Mouse (Mus musculus) spleen, embryonic (tissue): ENCODE results near the gene Dnajb1.

Source experiments
- CTCF ChIA-PET: fragments of 350-600 bp; sonication (Branson Sonifier 250); formaldehyde crosslinking; loops from one replicate; lab custom pipeline; 2022; lab: Charles Lee

The Dnajb1 gene

DNA sequence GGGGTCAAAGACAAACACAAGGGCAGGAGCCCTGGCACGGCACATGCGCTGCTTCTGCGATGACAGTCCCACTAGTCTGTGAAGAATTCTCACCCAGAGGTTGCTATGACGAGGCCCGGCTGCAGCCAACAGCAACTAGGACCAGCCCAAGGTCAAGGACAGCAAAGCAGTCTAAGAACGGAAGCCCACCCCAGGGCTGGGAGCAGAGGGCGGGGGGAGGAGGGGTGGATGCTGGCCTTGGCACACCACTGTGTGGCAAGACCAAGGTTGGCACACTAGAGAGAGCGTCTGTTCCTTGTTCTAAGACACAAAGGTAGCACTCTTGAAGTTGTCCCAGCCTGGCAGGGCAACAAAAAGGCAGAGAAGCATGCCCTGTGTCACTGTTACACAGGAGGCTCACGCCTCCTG, 30.6 kb upstream of the Dnajb1 start:
- CTCF ChIA-PET: no interaction called here

DNA sequence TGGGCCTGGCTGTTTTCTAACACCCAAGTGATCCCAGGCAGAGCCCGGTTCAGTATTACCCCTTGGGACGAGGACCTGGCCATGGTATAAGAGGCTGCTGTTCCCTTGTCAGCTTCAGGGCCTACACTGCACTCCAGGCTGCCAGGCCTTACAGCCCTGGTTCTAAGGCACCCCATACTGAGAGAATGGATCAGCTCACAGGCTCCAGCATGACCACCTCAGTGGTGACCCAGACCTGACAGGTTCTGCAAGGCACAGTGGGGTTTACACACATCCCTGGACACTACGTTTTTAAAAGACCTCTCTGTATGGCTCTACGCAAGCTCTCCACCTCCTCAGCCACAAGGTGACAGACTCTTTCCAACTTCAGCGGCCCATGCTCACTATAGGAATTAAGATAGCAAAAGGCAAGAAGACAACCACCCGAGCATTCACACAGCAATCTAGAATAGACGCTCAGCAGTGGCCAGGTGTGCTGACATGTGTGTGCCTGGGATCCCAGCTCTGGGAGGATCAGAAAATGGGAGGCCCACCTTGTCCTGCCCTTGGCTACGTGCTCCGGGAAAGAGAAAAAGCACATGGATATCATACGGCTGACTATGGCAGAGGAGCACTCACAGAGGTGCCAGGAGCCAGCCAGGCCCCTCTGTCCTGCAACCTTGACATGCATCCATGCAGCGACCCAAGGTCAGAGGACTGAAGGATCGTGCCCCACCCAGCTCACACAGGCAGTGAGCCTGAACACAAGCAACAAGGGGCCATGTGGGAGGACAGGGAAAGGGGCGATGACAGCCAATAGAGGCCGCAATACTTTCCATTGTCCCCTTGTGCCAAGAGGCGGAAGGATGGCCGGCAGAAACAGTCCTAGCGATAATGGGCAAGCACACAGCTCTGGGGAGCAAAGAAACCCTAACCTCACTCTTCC, 29.6 kb upstream of the Dnajb1 start:
- CTCF ChIA-PET: no interaction called here

DNA sequence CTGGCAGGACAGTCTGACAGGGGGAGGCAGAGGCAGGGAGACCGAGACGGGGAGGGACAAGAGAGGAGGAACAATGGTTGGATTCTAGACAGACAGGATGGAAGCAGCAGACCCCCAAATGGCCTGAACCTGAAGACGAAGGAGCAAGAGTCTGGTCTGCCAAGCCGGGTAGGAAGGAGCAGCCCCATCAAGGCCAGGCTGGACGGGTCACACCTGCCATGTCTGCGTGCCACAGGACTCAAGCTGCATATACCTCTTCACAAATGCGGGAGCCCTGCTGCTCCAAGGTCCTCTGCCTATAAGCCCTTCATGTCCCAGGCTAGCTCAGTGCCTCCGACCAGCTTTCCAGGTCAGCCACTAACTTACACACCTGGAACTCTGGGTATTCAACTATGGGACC, 28.3 kb upstream of the Dnajb1 start:
- CTCF ChIA-PET: no interaction called here

DNA sequence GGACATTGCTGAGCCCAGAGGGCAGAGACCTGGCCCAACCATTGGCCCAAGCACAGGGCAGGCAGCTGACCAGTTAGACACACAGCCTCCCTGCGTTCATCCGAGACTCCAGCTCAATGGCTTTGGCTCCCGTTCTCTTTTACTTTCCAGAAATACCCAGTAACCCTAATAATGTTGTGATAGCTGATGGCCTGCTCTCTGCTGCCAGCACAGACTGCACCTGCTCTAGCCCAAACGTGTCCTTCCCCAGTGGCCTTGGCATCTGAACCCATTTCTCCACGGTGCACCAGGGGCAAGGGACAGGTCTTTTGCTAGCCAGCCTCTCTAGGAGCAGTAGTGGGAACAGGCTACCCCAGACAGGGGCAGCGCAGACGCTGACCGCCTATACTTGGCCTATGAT, 27.2 kb upstream of the Dnajb1 start:
- CTCF ChIA-PET: interaction anchor here (0.5 to 0.6 kb wide), 2 partner anchors 64 to 438 kb away, joined by 3 to 5 read pairs; no protein-coding TSS in a partner anchor

DNA sequence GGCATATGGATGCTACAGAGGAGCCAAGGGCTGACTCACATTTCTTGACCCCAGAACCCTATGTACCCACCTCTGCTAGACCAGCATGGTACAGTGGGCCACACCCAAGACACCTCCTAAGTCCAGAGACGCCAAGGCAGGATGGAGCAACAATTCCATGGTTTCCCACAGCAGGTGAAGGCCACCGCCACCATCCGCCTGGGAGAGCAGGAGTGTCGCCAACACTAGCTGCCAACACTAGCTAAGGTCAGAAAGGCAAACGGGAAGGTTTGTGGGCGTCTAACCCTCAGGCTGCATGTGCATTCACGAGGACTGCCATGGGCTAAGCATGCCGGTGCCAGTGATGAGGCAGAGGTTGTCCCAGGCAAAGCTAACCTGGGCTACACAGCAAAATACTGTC, 25.8 kb upstream of the Dnajb1 start:
- CTCF ChIA-PET: interaction anchor here (0.7 kb wide), 1 partner anchor 16 kb away, joined by 3 read pairs; the partner anchor contains the start of gene Ndufb7

DNA sequence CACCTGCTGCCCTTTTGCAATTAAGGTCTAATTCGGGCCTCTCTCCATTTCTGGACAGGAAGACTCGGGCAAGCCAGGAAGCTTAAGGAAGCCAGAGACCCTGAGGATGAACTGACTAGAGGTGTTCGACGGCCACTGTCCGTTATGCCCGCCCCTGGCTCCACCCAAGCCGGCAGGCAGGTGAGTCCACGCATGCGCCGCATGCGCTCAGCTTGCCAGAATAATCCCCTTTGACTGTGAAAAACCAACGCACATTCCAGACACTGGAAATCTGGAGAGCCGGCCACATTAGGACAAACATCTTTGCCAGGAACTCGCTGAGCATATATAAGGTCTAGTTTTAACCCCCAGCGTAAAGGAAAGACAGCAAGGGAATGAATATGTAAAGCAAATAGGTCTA, 24.8 kb upstream of the Dnajb1 start:
- CTCF ChIA-PET: no interaction called here

DNA sequence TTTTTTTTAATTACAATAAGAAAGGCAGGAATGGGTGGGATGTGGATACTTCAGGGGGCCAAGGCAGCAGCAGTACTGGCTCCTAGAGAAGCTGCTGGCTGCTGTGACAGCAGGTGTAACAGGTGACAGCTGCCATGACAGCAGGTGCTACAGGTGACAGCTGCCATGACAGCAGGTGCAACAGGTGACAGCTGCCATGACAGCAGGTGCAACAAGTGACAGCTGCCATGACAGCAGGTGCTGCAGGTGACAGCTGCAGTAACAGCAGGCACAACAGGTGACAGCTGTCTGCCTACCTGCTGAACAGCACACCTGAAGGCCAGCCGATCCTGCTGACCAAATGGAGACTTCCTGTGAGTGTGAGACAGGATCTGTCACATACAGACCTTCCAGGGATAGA, 23.2 kb upstream of the Dnajb1 start:
- CTCF ChIA-PET: no interaction called here

DNA sequence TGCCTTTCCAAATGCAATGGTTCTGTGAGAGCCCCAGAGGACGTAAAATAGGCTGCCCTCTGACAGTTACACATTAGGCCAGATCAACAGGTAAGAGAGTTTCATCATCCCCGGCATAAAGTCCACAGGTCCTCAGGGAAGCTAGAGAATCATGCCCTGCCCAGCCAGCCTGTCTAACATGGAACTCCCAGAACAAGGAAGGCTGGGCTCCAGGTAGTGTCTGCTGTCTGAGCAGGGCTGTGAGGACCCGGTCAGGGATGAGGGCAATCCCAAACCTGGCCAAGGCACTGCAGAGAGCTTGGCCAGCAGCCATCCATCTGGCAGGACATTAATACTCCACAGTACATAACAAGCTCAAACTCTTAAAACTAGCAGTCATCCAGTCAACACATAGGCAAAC, 22.7 kb upstream of the Dnajb1 start:
- CTCF ChIA-PET: no interaction called here

DNA sequence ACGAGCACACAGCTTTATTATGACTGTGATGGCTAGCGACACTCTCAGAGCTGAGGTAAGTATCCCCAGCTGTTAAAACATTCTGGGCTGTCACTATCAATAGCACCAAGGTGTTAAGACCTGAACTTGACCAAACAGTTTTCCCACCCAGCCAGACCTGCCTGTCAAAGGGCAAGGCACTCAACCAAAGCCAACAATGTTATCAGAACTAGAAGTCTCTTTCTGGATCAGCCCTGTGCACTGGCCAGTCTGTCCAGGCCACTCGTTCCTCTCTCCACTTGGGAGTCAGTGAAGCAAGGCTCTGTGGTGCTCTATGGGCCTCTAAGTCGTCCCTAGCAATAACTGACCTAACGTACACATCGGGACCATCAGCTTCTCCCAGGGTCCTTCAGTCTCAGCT, 20.3 kb upstream of the Dnajb1 start:
- CTCF ChIA-PET: no interaction called here

DNA sequence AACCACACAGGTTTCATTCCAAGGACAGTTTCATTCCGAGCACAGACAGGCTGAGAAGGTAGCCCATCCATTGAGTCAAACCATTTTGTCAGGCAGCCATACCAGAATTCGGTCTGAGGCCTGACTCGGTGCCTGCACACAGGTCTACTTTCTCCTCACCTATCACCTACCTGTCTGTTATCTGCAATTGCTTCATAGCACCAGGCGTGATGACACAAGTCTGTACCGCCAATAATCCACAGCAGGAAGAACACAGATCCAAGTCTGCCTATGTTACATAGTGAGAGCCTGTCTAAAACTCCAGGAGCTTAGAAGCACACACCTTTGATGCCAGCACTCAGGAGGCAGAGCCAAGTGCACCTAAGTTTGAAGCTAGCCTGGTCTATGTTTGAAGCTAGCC, 19.1 kb upstream of the Dnajb1 start:
- CTCF ChIA-PET: no interaction called here

DNA sequence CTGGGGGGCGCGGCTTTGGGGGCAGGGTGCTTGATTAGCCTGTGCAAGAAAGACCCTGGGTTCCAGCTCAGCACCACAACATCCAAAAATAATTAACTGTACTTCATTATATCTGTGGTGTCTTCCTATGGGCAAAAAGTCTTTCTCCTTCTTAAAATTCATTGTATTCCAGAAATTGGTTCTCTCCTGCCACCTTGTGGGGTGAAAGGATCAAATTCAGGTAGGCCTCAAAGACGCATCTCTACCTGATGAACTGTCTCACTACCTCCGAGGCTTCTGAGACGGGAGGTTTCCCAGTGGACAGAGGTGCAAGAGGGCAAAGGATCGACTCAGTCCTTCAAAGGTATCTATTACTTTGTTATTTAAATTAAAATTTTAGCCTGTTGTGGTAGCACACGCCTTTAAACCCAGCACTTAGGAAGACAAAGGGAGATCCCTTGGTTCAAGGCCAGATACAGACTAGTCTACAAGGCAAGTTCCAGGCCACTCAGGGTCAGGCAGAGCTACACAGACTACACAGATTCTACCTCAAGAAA, 17.4 kb upstream of the Dnajb1 start:
- CTCF ChIA-PET: interaction anchor here (0.7 kb wide), 1 partner anchor 158 kb away, joined by 3 read pairs; no protein-coding TSS in a partner anchor

DNA sequence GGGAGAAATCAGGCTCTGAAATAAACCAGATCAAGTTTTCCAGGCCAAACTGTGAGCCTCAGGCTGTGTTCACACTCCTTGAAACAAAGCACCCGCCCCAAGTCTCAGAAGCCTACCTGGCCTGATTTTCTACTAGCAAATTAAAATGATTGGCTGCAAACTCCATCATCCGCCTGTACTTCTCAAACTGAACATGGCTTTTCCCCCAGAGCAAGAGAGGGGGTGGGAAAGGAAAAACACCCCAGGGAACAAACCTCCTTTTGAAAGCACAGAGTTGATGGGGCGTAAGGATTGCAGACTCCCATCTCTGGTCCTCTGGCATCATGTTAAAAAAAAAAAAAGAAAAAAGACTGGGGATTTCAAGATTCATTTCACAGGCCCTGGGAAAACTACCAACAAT, 15.3 kb upstream of the Dnajb1 start:
- CTCF ChIA-PET: interaction anchor here (0.7 kb wide), 3 partner anchors 143 to 1194 kb away, joined by 3 to 4 read pairs (median 3); partner anchors contain the start of gene Prkaca

DNA sequence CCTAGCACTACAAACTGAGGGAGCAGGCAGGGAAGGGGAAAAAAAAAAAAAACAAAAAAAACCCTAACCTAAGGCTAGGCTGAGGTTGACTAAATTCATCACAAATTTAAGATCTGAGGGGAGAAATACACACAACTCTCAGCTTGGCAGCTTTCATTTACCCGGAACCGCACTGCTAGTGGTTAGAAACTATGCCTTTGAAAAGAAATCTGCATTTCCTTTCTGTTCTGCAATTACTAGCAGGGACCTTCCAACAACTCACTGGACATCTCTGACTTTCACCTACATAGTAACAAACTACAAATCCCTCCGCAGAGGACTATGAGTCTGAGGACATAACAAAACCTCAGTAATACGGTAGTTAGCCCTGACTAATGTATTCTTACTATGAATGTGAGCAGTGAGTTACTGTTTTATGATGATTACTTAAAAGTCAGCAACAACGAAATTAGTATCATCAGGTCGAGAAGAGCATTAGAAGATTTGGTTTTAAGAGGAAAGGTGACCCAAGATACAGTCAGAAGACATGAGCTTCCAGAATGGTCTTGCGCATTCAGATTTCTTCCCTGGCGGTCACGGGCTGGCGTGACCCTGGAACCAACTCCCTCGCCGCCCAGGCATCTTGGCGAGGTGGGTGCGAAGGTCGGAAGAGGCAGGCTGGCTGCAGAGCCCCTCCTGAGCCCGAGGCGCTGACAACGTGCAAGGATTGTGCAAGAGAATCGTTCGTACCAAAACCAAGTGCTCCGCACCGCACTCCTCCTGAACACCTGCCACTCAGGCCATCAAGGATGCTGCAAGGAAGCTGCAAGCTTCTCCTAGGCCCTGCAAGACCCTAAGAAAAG, 14.4 kb upstream of the Dnajb1 start:
- CTCF ChIA-PET: interaction anchor here (0.7 kb wide), 3 partner anchors 144 to 1195 kb away, joined by 3 to 4 read pairs (median 3); partner anchors contain the start of gene Prkaca

DNA sequence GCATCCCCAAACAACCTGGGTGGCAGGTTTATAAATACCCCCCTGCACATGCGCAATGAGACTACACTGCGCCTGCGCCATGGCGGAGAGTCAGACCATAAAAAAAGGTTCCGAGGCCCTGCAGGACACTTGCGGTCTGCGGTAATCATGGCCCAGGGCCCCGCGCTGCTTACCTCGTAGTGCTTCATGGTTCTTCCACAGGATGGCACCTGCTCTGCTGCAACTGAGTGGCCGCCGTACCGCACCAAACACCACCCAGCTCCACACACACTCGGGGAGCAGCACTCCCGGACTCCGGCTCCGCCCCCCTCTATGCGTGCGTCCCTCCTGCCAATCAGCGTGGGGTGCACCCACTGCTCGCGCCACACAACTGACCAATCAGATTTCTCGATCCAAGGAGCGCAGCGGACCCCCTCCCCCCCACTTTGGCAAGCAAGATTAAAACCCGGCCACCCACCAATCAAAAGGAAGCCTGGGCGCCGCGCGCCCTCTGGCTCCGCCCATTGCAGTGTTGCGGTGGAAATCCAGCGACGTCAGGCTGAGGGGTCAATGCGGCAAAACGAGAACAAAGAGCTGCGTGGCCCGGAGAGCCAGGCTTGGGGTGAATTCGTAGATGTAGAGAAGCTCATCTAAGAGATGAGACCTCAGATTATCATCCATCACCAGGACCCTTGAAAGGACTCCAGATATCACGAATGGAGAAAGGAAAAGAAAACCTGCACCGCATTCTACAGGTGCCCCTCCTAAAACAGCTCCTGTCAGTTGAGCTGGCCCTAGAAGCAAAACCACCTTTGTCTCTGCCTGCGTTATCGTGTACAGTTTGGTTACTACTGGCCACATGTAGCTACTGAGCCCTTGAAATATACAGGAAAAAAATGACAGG, 13.6 kb upstream of the Dnajb1 start:
- CTCF ChIA-PET: interaction anchor here (0.6 to 1.0 kb wide), 3 partner anchors 11 to 24 kb away, joined by 3 to 4 read pairs (median 3); no protein-coding TSS in a partner anchor

DNA sequence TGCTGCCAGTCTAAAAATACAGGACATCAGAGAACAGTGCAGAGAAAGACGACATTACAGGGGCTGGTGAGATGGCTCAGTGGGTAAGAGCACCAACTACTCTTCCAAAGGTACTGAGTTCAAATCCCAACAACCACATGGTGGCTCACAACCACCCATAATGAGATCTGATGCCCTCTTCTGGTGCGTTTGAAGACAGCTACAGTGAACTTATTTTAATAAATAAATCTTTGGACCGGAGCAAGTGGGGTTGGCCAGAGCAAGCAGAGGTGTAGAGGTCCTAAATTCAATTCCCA, 13.0 kb upstream of the Dnajb1 start:
- CTCF ChIA-PET: interaction anchor here (0.6 to 1.0 kb wide), 3 partner anchors 11 to 25 kb away, joined by 3 to 4 read pairs (median 3); no protein-coding TSS in a partner anchor

DNA sequence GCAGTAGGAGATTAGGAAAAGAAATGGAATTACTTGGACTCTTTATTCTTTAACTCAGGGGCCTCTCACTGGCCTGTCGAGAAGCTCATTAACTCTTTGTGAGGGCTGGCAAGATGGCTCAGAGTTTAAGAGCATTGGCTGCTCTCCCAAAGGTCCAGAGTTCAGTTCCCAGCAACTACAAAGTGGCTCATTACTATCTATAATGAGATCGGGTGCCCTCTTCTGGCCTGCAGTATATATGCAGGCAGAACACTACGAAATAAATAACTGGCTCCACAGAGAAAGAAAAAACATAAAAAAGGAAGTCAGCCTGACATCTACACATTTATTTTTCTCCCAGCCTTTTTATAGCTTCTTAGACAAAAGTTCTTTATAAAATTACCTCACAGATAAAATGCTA, 11.6 kb upstream of the Dnajb1 start:
- CTCF ChIA-PET: interaction anchor here (0.6 kb wide), 1 partner anchor 10 kb away, joined by 3 read pairs; no protein-coding TSS in a partner anchor

DNA sequence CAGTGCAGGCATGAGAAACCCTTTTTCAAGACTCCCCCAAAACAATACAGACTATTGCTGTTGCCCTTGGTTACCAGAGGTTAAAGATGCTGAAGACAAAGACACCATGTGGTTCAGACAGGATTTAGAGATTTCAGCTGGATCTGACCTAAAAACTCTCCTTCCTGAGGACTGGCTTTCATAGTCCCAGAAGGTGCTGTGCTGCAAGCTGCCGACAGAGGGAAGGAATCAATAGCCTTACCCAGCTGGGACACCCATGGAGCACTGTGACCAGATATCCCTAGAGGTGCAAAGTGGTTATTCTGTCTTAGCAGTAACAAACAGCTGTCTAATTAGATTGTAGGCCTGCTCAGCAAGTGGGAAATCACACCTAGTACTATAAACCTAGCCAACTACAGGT, 9.8 kb upstream of the Dnajb1 start:
- CTCF ChIA-PET: interaction anchor here (0.6 kb wide), 2 partner anchors 274 to 372 kb away, joined by 5 to 9 read pairs; no protein-coding TSS in a partner anchor

DNA sequence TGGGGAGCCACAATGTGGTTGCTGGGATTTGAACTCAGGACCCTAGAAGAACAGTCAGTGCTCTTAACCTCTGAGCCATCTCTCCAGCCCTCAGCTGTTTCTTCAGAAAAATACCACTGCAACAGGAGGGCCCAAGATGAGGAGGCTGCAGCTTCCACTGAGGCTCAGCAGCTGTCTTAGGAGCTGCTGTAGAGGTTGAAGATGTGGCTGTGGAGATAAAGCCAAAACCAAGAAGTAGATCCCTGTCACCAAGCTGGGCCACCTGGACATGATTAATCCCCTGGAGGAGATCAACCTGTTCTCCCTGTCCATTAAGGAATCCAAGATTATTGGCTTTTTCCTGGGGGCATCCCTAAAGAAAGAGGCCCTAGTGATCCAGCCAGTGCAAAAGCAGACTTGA, 8.2 kb upstream of the Dnajb1 start:
- CTCF ChIA-PET: interaction anchor here (0.5 kb wide), 1 partner anchor 282 kb away, joined by 7 read pairs; no protein-coding TSS in a partner anchor

DNA sequence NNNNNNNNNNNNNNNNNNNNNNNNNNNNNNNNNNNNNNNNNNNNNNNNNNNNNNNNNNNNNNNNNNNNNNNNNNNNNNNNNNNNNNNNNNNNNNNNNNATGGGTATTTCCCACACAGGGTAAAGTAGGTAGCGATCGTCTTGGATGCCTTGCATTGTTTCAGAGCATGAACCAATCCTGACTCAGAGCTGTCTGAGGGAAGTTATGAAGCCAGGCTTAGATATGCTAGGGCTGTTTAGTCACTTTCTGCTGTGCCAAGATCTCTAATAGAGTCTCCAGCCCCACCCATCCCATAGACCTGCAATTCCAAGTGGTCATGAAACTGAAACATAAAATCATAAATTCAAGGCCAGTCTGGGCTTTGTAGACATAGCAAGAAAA, 5.4 kb upstream of the Dnajb1 start:
- CTCF ChIA-PET: no interaction called here

DNA sequence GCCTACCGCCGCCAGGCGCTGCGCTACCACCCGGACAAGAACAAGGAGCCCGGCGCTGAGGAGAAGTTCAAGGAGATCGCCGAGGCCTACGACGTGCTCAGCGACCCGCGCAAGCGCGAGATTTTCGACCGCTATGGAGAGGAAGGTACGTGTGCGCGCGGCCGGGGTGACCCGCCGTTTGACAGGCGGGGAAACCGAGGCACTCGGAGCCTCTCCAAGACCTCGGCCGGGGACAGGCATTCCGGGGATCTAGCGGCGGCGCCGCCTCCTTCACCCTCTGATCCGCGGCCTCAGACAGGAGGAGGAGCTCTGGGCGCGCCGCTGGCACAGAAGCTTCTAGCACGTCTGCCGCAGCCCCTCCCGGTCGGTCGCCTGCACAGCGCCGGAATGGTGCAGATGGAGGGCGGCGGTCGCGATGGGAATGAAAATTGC, 421 bp downstream of the Dnajb1 start:
- CTCF ChIA-PET: interaction anchor here (0.9 kb wide), 1 partner anchor 579 kb away, joined by 3 read pairs; no protein-coding TSS in a partner anchor
